17 mouse cellular contexts compared by ENCODE assay signal in genomic region chr4:85106961-85107360, GRCm38 (mm10).
"Had no signal": no experiment of that assay in that cellular context is flagged by ENCODE, and none has a peak within 500 bp of the region (broad histone marks: within the 10 kb centered on the region; RNA-seq: fewer than 3 reads in every experiment).

No protein-coding gene starts in this region.

- H3K27me3 ChIP-seq: midbrain, embryonic 12.5 days; neural tube, embryonic 13.5 days; neural tube, embryonic 15.5 days; stomach, embryonic 15.5 days had no signal

- H3K27ac ChIP-seq: liver, embryonic 14.5 days; midbrain, embryonic 10.5 days; midbrain, embryonic 12.5 days; neural tube, embryonic 13.5 days; neural tube, embryonic 15.5 days; stomach, embryonic 15.5 days; stomach, postnatal 0 days had no signal

- H3K4me1 ChIP-seq: midbrain, embryonic 10.5 days; midbrain, embryonic 12.5 days; neural tube, embryonic 13.5 days; neural tube, embryonic 15.5 days; stomach, embryonic 15.5 days had no signal

- H3K9me3 ChIP-seq: midbrain, embryonic 10.5 days; midbrain, embryonic 12.5 days; neural tube, embryonic 13.5 days; neural tube, embryonic 15.5 days; stomach, embryonic 15.5 days had no signal

- H3K36me3 ChIP-seq: midbrain, embryonic 10.5 days; midbrain, embryonic 12.5 days; neural tube, embryonic 13.5 days; neural tube, embryonic 15.5 days; stomach, embryonic 15.5 days had no signal

- DNase-seq: lung, adult 18-20 months; lung, embryonic 14.5 days; lung, postnatal 10 days; lung, postnatal 4 days; midbrain, embryonic 14.5 days; right cerebral cortex, postnatal 14 days; thymus, adult 2 months; thymus, postnatal 36 days had no signal

- H3K4me3 ChIP-seq: midbrain, embryonic 10.5 days; midbrain, embryonic 12.5 days; myocyte; neural tube, embryonic 13.5 days; neural tube, embryonic 15.5 days; stomach, embryonic 15.5 days had no signal

- ATAC-seq: midbrain, embryonic 16.5 days had no signal
